Mouse (Mus musculus): ENCODE results near the gene Gm21822. TPM values are rescaled to one million over a fixed set of nuclear protein-coding genes. Genes with fewer than 3 reads are reported as not detected.
"Not testable (repeated sequence)": the region's sequence is repeated elsewhere in the genome, so short reads cannot be mapped to it uniquely, and the experiment has no call there.

Gene Gm21822
- not detected for total RNA-seq (2021)
- long read RNA-seq, experiment 1, result 0 reads
- long read RNA-seq, experiment 2, result 0 reads

- intact Hi-C loops (cut with DNase I); DNase-seq; H3K4me3 ChIP-seq; H3K27ac ChIP-seq: not testable (repeated sequence)
Measured at GRCm38 (mm10) chrY:18654182-18654581, at the start of gene Gm21822. TSS of gene Gm21822 (plus strand) at chrY:18654482.
